Mouse (Mus musculus) skeletal muscle tissue, adult 2 months (tissue): ENCODE results near the gene Btn1a1.

ENCODE experiments used
- DNase-seq: peaks from one replicate; pipeline ENCODE4 v3.0.0-alpha.2; 2012; ENCODE audit warnings: low read depth, low spot score

The Btn1a1 gene

GRCm38 (mm10) chr13:23437908-23438307, 27.8 kb downstream of the Btn1a1 start:
- DNase-seq: peak; percentile 87

GRCm38 (mm10) chr13:23436861-23437822, 28.6 kb downstream of the Btn1a1 start:
- peak; percentile 30 for DNase-seq

- peak; percentile 65 for DNase-seq
Observed at GRCm38 (mm10) chr13:23436231-23436661, 29.5 kb downstream of the Btn1a1 start.

- no peak for DNase-seq
Observed at GRCm38 (mm10) chr13:23435676-23436075, 30.0 kb downstream of the Btn1a1 start.

- DNase-seq: no peak
Observed at GRCm38 (mm10) chr13:23435241-23435640, 30.5 kb downstream of the Btn1a1 start.

- no peak for DNase-seq
Observed at GRCm38 (mm10) chr13:23434426-23434825, 31.3 kb downstream of the Btn1a1 start.

GRCm38 (mm10) chr13:23433801-23434200, 31.9 kb downstream of the Btn1a1 start:
- DNase-seq: no peak

- DNase-seq: no peak
Observed at GRCm38 (mm10) chr13:23433206-23433605, 32.5 kb downstream of the Btn1a1 start.

- DNase-seq: peak; percentile 97
Observed at GRCm38 (mm10) chr13:23432562-23433201, 33.0 kb downstream of the Btn1a1 start.

GRCm38 (mm10) chr13:23431351-23431771, 34.3 kb downstream of the Btn1a1 start:
- peak; percentile 84 for DNase-seq

GRCm38 (mm10) chr13:23430734-23431133, 35.0 kb downstream of the Btn1a1 start:
- peak; percentile 78 for DNase-seq

GRCm38 (mm10) chr13:23429771-23430380, 35.8 kb downstream of the Btn1a1 start:
- no peak for DNase-seq

GRCm38 (mm10) chr13:23428166-23428993, 37.3 kb downstream of the Btn1a1 start:
- no peak for DNase-seq

GRCm38 (mm10) chr13:23427401-23427910, 38.2 kb downstream of the Btn1a1 start:
- no peak for DNase-seq

- no peak for DNase-seq
Observed at GRCm38 (mm10) chr13:23426922-23427321, 38.8 kb downstream of the Btn1a1 start.

- DNase-seq: no peak
Observed at GRCm38 (mm10) chr13:23426335-23426734, 39.4 kb downstream of the Btn1a1 start.

GRCm38 (mm10) chr13:23425505-23425904, 40.2 kb downstream of the Btn1a1 start:
- DNase-seq: peak; percentile 36

- DNase-seq: peak; percentile 91
Observed at GRCm38 (mm10) chr13:23424494-23425325, 41.0 kb downstream of the Btn1a1 start.

GRCm38 (mm10) chr13:23424052-23424380, 41.7 kb downstream of the Btn1a1 start:
- DNase-seq: no peak
